Mouse (Mus musculus): ENCODE data around the gene Mbd3.

Mbd3 gene

GRCm38 (mm10) chr10:80399191-80399972, at the start of gene Mbd3:
TSS of gene Mbd3 (minus strand) at chr10:80399550.
- DNase-seq (ENCODE audit: low read depth), result peak; percentile 100

DNA sequence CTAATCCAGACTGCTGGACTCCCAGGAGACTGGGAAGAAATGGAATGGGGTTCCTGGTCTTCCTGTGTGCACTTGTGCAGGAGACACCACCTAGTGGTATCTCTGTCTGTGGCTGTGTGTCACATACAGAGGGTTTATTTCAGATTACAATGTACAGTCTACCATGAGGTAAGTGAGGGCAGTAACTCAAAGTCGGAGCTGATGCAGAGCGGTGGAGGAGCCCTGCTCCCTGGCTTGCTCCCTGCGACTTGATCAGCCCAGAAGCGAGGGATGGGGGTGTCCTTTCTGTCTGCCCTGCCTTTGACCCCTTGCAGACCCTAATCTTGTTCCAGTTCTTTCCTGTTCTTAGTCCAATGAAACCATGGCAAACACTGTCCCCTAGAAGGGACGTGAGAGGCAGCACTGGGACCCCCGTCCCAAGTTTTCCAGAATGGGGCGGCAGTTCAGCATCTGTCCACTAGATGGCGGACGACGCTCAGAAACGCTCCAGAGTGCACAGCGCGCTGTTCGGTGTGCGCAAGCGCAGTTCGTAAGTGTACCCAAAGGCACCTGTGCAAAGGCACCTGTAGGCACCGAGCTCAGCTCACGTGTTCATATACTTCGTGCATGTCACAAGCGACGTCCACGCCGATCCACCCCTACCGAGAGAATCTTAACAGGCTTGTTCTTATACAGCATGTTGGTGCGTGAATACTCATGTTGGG, 46.7 kb upstream of the Mbd3 start:
- no peak for DNase-seq (ENCODE audit: low read depth)

GRCm38 (mm10) chr10:80445052-80445451, 45.7 kb upstream of the Mbd3 start:
- DNase-seq (ENCODE audit: low read depth), result no peak

DNA sequence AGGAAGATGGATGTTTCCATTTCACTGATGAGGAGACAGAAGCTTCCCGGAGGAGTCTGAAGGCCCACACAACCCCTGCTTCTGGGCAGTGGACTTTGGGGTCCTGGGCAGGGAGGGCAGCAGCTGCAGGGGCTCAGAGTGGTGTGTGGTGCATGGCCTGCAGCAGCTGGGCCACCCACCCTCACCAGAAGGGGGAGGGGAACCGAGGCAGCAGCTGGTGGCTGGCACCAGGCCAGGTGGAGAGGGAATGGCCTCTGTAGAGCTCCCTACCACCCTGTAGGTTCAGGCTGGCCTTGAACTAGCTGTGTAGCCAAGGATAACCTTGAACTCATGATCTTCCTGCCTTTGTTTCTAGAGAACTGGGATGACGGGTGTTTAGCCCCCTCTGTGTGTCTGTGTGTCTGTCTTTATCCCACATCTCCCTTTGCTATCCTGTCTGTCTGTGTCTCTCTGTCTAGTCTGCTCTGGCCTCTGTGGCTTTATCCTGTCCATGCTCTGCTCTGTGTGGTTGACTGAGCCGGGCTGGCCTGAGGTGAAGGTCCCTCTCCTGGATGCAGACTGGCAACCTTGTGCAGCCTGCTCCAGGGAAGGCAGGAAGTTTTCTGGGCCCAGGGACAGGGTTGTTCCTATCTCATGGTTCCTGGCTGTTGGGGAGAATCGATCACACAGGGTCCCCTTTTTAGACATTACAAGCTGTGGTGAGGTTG, 45.1 kb upstream of the Mbd3 start:
- no peak for DNase-seq (ENCODE audit: low read depth)

- DNase-seq (ENCODE audit: low read depth), result no peak
Observed at GRCm38 (mm10) chr10:80443575-80444278, 44.4 kb upstream of the Mbd3 start.

- no peak for DNase-seq (ENCODE audit: low read depth)
Observed at GRCm38 (mm10) chr10:80442989-80443388, 43.6 kb upstream of the Mbd3 start.

DNA sequence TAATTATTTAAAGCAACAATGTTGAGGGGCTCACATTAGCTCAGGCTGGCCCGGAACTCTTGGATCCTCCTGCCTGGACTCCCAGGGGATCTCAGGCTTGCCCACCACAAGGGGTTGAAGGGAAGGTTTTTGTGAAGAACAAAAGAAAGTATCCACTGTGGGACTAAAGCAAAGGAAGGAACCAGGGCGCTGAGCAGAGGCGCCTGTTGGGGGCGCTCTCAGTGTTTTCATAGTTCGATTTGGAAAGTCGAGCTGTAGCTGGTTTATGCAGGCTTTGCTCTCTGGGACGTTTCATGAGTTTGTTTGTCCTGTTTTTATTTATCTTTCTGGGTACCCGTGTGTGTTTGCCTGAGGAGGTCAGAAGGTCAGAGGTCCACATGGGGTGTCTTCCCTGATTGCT, 42.2 kb upstream of the Mbd3 start:
- DNase-seq (ENCODE audit: low read depth), result no peak

GRCm38 (mm10) chr10:80440031-80440430, 40.7 kb upstream of the Mbd3 start:
- DNase-seq (ENCODE audit: low read depth), result no peak

GRCm38 (mm10) chr10:80437973-80438372, 38.6 kb upstream of the Mbd3 start:
- DNase-seq (ENCODE audit: low read depth), result no peak

DNA sequence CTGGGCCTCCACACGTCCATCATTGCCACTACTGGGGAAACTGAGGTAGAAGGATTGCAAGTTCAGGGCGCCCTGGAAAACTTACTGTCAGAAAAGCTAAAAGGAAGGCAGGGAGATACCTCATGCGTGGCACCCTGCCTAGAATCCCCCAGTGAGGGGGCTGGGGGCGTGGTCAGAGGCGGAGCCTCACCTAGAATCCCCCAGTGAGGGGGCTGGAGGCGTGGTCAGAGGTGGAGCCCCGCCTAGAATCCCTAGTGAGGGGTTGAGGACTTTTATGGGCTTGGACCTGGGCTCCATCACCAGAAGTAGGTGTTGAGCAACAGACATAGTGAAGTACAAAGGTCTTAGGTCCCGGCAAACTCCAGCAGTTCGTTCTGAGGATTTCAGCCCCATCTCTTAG, 36.9 kb upstream of the Mbd3 start:
- no peak for DNase-seq (ENCODE audit: low read depth)

- no peak for DNase-seq (ENCODE audit: low read depth)
Observed at GRCm38 (mm10) chr10:80435764-80436163, 36.4 kb upstream of the Mbd3 start.

- DNase-seq (ENCODE audit: low read depth), result no peak
Observed at GRCm38 (mm10) chr10:80434823-80435222, 35.5 kb upstream of the Mbd3 start.

GRCm38 (mm10) chr10:80434233-80434592, 34.9 kb upstream of the Mbd3 start:
- no peak for DNase-seq (ENCODE audit: low read depth)

GRCm38 (mm10) chr10:80433513-80434232, 34.3 kb upstream of the Mbd3 start, which contains the start of gene Tcf3:
TSS of gene Tcf3 (minus strand) at chr10:80433647.
- peak; percentile 98 for DNase-seq (ENCODE audit: low read depth)

GRCm38 (mm10) chr10:80432936-80433512, 33.7 kb upstream of the Mbd3 start:
- DNase-seq (ENCODE audit: low read depth), result no peak

DNA sequence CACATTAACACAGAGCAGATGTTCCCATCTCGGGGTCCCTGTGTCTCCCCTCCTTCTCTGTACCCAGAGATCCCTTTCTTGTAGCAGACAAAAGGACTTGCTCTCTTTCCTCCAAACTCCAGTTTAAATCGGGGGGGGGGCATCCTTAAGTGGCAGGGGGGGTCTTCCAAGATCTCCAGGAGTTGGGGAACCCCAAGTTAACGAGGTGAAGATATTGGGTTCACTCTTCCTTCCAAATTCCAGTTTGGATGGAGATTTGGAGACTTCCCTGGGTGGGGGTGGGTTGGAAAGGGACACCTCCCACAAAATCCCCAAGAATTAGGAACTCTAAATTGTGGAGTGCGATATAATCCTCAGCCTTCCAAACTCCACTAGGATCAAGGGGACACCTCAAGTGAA, 33.0 kb upstream of the Mbd3 start:
- no peak for DNase-seq (ENCODE audit: low read depth)

DNA sequence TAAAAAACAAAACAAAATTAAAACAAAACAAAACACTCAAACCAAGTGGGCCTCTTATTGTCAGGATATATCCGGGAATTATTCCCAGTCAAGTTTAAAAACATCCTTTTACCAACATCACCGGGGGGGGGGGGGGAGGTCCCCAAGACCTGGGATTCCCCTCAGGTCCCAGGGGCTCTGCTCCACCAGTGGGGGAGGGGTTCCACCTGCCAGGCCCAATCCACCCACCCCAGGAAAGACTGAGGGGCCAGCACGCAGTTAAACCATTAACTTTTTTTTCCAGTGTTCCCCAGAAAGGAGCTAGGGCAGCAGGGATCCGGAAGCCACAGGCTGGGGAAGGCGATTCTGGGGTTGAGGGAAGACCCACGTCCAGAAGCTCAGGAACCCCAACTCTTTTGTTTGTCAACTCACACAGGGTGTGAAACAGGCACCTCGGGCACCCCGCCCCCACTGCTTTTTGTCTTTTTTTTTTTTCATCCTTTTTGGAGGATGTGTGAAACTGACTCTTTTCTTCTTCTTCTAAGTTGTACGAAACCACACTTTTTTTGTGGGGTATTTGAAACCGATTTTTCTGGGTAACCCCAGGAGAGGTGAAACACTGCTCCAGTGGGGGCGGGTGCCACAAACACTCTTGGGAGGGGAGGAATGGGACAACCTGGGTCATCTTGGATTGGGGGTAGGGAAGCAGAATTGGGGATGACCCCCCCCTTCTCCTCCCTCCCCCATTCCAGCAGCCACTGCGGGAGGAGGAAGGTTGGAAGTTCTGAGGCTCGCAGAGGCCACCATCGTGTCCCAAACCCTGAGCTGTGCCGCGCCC, 32.4 kb upstream of the Mbd3 start:
- DNase-seq (ENCODE audit: low read depth), result no peak

GRCm38 (mm10) chr10:80430375-80430980, 31.1 kb upstream of the Mbd3 start:
- no peak for DNase-seq (ENCODE audit: low read depth)

GRCm38 (mm10) chr10:80429800-80430199, 30.4 kb upstream of the Mbd3 start:
- DNase-seq (ENCODE audit: low read depth), result no peak

- no peak for DNase-seq (ENCODE audit: low read depth)
Observed at GRCm38 (mm10) chr10:80425041-80425440, 25.7 kb upstream of the Mbd3 start.
